Mouse (Mus musculus) embryonic stem cell, embryonic (primary cell): Measurements from ENCODE around the gene Ttc21a.

Experiments
- CTCF ChIA-PET, 4 experiments: fragments of 300-600 bp in 2 of 4; fragments of 350-600 bp in 2 of 4; sonication (Branson Sonifier 250); formaldehyde crosslinking; loops; one replicate each; lab custom pipeline; 2022; ENCODE audit warnings: inconsistent platforms in 2 of 4; lab: Charles Lee
- POLR2A ChIA-PET, 4 experiments: fragments of 300-600 bp in 2 of 4; fragments of 350-600 bp in 2 of 4; sonication (Branson Sonifier 250); formaldehyde crosslinking; loops; one replicate each; lab custom pipeline; 2022; ENCODE audit warnings: antibody characterized with exemption in 4 of 4, inconsistent platforms in 1 of 4; lab: Charles Lee

Gene Ttc21a

GRCm38 (mm10) chr9:119962987-119963667 is 25.7 kb downstream of the Ttc21a start:
- ChIA-PET CTCF (interaction anchor here (0.6 to 7.1 kb wide), 10 partner anchors 11 to 162 kb away, joined by 3 to 54 read pairs (median 4); partner anchors contain the start of genes Csrnp1 (in 1 of the 4), Gorasp1 (in 1 of the 4) and Ttc21a (in 1 of the 4)), POLR2A (interaction anchor here in 3 of 4 experiments (0.8 to 2.7 kb wide), 7 partner anchors 21 to 110 kb away, joined by 3 to 10 read pairs (median 4); partner anchors contain the start of genes Csrnp1 (in 3 of the 3), Gorasp1 (in 1 of the 3) and Ttc21a (in 1 of the 3))

- ChIA-PET POLR2A (interaction anchor here (0.6 to 1.3 kb wide), 4 partner anchors 9 to 21 kb away, joined by 3 read pairs; no protein-coding TSS in a partner anchor), CTCF (interaction anchor here in 3 of 4 experiments (0.6 to 2.6 kb wide), 5 partner anchors 10 to 697 kb away, joined by 3 to 16 read pairs (median 3); no protein-coding TSS in a partner anchor)
These were observed 26.8 kb downstream of the Ttc21a start for GRCm38 (mm10) chr9:119964206-119964605.

- ChIA-PET CTCF (interaction anchor here in 2 of 4 experiments (1.4 to 2.6 kb wide), 3 partner anchors 9 to 37 kb away, joined by 6 to 16 read pairs (median 7); no protein-coding TSS in a partner anchor), POLR2A (interaction anchor here in 3 of 4 experiments (0.8 to 3.0 kb wide), 4 partner anchors 15 to 19 kb away, joined by 3 to 10 read pairs (median 4); no protein-coding TSS in a partner anchor)
These were observed 27.8 kb downstream of the Ttc21a start for GRCm38 (mm10) chr9:119965186-119965585.

GRCm38 (mm10) chr9:119966221-119966910 is 29.0 kb downstream of the Ttc21a start:
- POLR2A ChIA-PET: interaction anchor here (0.7 to 3.0 kb wide), 13 partner anchors 11 to 161 kb away, joined by 3 to 10 read pairs (median 4); partner anchors contain the start of genes Csrnp1 (in 3 of the 4), Gorasp1 (in 1 of the 4), Rpsa (in 1 of the 4) and Ttc21a (in 1 of the 4)

GRCm38 (mm10) chr9:119969811-119970210 is 32.4 kb downstream of the Ttc21a start:
- ChIA-PET CTCF (interaction anchor here in 2 of 4 experiments (0.6 to 1.7 kb wide), 3 partner anchors 12 to 39 kb away, joined by 3 to 5 read pairs (median 4); no protein-coding TSS in a partner anchor), POLR2A (interaction anchor here in 2 of 4 experiments (0.6 to 2.9 kb wide), 7 partner anchors 10 to 35 kb away, joined by 3 to 10 read pairs (median 5); partner anchors contain the start of gene Csrnp1 (in 1 of the 2))

More at GRCm38 (mm10) chr9:119966221-119966910, 29.0 kb downstream of the Ttc21a start:
- CTCF ChIA-PET: interaction anchor here in 3 of 4 experiments (0.6 to 2.6 kb wide), 6 partner anchors 8 to 161 kb away, joined by 3 to 16 read pairs (median 5); no protein-coding TSS in a partner anchor

GRCm38 (mm10) chr9:119970221-119970620 is 32.8 kb downstream of the Ttc21a start:
- POLR2A ChIA-PET: interaction anchor here in 3 of 4 experiments (0.6 to 2.9 kb wide), 9 partner anchors 9 to 1245 kb away, joined by 3 to 10 read pairs (median 4); partner anchors contain the start of gene Csrnp1 (in 1 of the 3)
- CTCF ChIA-PET: interaction anchor here in 3 of 4 experiments (0.5 to 1.7 kb wide), 6 partner anchors 11 to 696 kb away, joined by 3 to 6 read pairs (median 4); partner anchors contain the start of genes Csrnp1 (in 1 of the 3), Gorasp1 (in 1 of the 3) and Ttc21a (in 1 of the 3)

- ChIA-PET POLR2A (interaction anchor here in 3 of 4 experiments (0.5 to 2.9 kb wide), 7 partner anchors 13 to 1245 kb away, joined by 3 to 11 read pairs (median 4); partner anchors contain the start of genes Csrnp1 (in 1 of the 3) and Rpsa (in 1 of the 3)), CTCF (interaction anchor here in 3 of 4 experiments (0.5 to 1.7 kb wide), 7 partner anchors 10 to 696 kb away, joined by 3 to 6 read pairs (median 4); partner anchors contain the start of genes Csrnp1 (in 1 of the 3), Gorasp1 (in 1 of the 3) and Ttc21a (in 1 of the 3))
These were observed 33.6 kb downstream of the Ttc21a start for GRCm38 (mm10) chr9:119970763-119971656.

- POLR2A ChIA-PET: interaction anchor here in 3 of 4 experiments (1.0 to 4.1 kb wide), 8 partner anchors 9 to 155 kb away, joined by 4 to 45 read pairs (median 6); partner anchors contain the start of genes Csrnp1 (in 2 of the 3), Gorasp1 (in 1 of the 3), Rpsa (in 1 of the 3) and Ttc21a (in 1 of the 3)
- CTCF ChIA-PET: interaction anchor here in 3 of 4 experiments (0.6 to 3.6 kb wide), 6 partner anchors 12 to 42 kb away, joined by 3 to 54 read pairs (median 3); partner anchors contain the start of gene Csrnp1 (in 1 of the 3)
These were observed 34.8 kb downstream of the Ttc21a start for GRCm38 (mm10) chr9:119972166-119972565.

GRCm38 (mm10) chr9:119972582-119972981 is 35.2 kb downstream of the Ttc21a start:
- CTCF ChIA-PET: interaction anchor here in 3 of 4 experiments (0.6 to 3.6 kb wide), 9 partner anchors 11 to 41 kb away, joined by 3 to 54 read pairs (median 4); partner anchors contain the start of gene Csrnp1 (in 1 of the 3)
- POLR2A ChIA-PET: interaction anchor here in 3 of 4 experiments (1.0 to 4.1 kb wide), 8 partner anchors 9 to 155 kb away, joined by 4 to 45 read pairs (median 6); partner anchors contain the start of genes Csrnp1 (in 2 of the 3), Gorasp1 (in 1 of the 3), Rpsa (in 1 of the 3) and Ttc21a (in 1 of the 3)

- POLR2A ChIA-PET: interaction anchor here (0.6 to 4.1 kb wide), 38 partner anchors 8 to 329 kb away, joined by 3 to 45 read pairs (median 5); partner anchors contain the start of genes Csrnp1 (in 3 of the 4), Rpsa (in 2 of the 4), Gorasp1 (in 1 of the 4) and Ttc21a (in 1 of the 4)
- CTCF ChIA-PET: interaction anchor here (0.6 to 3.6 kb wide), 50 partner anchors 7 to 1512 kb away, joined by 3 to 54 read pairs (median 7); partner anchors contain the start of genes Csrnp1 (in 4 of the 4), Cx3cr1 (in 1 of the 4), Gorasp1 (in 1 of the 4) and Ttc21a (in 1 of the 4)
These were observed 35.9 kb downstream of the Ttc21a start for GRCm38 (mm10) chr9:119973281-119973680.

- ChIA-PET POLR2A (interaction anchor here (0.5 to 4.1 kb wide), 56 partner anchors 9 to 330 kb away, joined by 3 to 45 read pairs (median 4); partner anchors contain the start of genes Csrnp1 (in 4 of the 4), Gorasp1 (in 3 of the 4), Rpsa (in 3 of the 4) and Ttc21a (in 3 of the 4)), CTCF (interaction anchor here (0.6 to 3.6 kb wide), 77 partner anchors 8 to 1513 kb away, joined by 3 to 54 read pairs (median 4); partner anchors contain the start of genes Csrnp1 (in 4 of the 4), Gorasp1 (in 3 of the 4), Ttc21a (in 3 of the 4) and Cx3cr1 (in 1 of the 4))
These were observed 36.6 kb downstream of the Ttc21a start for GRCm38 (mm10) chr9:119973869-119974520.

- POLR2A ChIA-PET: interaction anchor here (0.5 to 4.1 kb wide), 45 partner anchors 8 to 210 kb away, joined by 3 to 45 read pairs (median 4); partner anchors contain the start of genes Csrnp1 (in 3 of the 4), Gorasp1 (in 3 of the 4), Rpsa (in 3 of the 4) and Ttc21a (in 3 of the 4)
- CTCF ChIA-PET: interaction anchor here (0.5 to 3.6 kb wide), 69 partner anchors 9 to 514 kb away, joined by 3 to 54 read pairs (median 5); partner anchors contain the start of genes Csrnp1 (in 4 of the 4), Gorasp1 (in 3 of the 4), Ttc21a (in 3 of the 4) and Cx3cr1 (in 1 of the 4)
These were observed 37.2 kb downstream of the Ttc21a start for GRCm38 (mm10) chr9:119974609-119975008.

- ChIA-PET POLR2A (interaction anchor here in 3 of 4 experiments (0.9 to 4.1 kb wide), 24 partner anchors 8 to 175 kb away, joined by 3 to 45 read pairs (median 6); partner anchors contain the start of genes Rpsa (in 3 of the 3), Csrnp1 (in 2 of the 3), Gorasp1 (in 1 of the 3) and Mobp (in 1 of the 3)), CTCF (interaction anchor here (0.5 to 3.6 kb wide), 60 partner anchors 9 to 1750 kb away, joined by 3 to 54 read pairs (median 6); partner anchors contain the start of genes Csrnp1 (in 4 of the 4), Gorasp1 (in 3 of the 4), Ttc21a (in 3 of the 4) and Cx3cr1 (in 1 of the 4))
These were observed 37.9 kb downstream of the Ttc21a start for GRCm38 (mm10) chr9:119975286-119975685.
